Mouse (Mus musculus) erythroblast, embryonic 14.5 days (primary cell): ENCODE measurements at regions not wholly inside any gene's neighbourhood (a gene's known extent, or its start where the extent isn't known, plus 50 kb on each side); places are given as distances from the start of the nearest gene placed in this dataset.

ENCODE experiments used
- GATA1 ChIP-seq: IDR thresholded peaks from 2 replicates; pipeline ENCODE4 v1.6.1; 2012; ENCODE audit warnings: low read length, inconsistent platforms, mixed read lengths
- TAL1 ChIP-seq: IDR thresholded peaks from 3 replicates; pipeline ENCODE4 v1.6.1; 2012; ENCODE audit warnings: low read length, inconsistent platforms, mixed read lengths

GRCm38 (mm10) chr3:144136432-144136831 lies 68.6 kb downstream of the Lmo4 start:
- TF ChIP-seq TAL1 (no peak), GATA1 (no peak)
